Mouse (Mus musculus) monocyte, adult 2 months (primary cell): ENCODE results near the gene Umad1.

ENCODE experiments used
- DNase-seq, 2 experiments: peaks; one replicate each; pipeline ENCODE4 v3.0.0; 2022; ENCODE audit warnings: low spot score in 2 of 2, low read depth in 1 of 2

Umad1 gene

DNA sequence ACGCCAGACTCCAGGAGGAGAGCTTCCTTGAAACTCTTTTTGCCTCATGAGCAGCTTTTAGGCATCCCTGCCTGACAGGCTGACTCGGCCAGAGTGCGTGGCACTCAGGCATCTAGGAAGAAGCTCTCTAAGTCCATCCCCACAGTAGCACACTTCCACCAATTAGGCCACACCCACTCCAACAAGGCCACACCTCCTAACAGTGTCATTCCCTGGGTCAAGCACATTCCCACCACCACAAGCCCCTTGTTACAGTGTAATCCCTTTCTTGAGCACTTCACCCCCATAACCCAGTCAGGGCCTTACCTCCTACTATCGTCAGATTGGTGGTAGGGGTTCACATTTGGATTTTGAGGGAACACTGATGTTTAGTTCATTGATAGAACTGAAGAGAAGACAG lies 108.6 kb downstream of the Umad1 start:
- DNase-seq: no peak

DNA sequence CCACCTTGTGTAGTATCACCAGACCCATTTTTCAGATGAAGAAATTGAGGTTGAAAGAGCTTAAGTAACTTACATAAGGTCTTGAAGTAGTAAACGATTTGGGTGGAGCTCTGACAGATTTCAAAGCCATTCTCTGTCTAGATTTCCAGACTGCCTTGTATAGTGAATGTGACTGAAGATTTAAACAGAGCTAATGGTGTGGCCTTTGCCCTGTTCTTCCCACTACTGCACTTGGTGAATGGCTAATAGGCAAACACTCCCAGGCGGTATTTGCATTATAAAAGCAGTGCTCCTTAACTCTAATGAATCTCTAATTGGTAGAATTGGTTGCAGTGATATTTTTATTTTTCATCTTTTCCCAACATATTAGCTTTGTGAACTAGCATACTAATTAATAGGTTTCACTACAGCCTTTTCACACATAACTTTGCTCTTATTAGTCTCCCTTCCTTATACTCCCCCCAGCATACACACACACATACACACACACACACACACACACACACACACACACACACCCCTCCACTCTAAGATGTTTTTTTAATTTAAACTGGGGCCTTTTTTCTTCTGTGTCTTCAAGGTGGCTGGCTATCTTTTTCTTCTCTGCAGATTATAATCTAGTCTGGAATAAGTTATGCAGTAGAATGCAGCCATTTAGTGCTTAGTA lies 109.2 kb downstream of the Umad1 start:
- DNase-seq: no peak

DNA sequence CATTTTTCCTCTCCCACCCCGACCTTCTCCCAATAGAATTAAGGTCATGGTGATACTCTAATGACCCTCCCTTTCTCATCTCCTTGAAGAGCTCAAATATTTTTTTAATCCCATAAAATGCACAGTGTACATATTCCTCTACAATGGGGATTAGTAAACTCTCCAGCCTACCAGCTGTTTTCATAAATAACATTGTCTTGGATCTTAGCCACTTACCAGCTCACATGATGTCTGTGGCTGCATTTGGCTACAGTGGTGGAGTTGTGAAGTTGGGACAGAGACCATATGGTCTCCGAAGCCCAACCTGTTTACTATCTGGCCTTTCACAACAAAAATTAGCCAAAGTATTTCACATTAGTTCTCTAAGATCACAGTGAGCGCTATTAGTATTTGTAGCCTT lies 111.5 kb downstream of the Umad1 start:
- DNase-seq: no peak

DNA sequence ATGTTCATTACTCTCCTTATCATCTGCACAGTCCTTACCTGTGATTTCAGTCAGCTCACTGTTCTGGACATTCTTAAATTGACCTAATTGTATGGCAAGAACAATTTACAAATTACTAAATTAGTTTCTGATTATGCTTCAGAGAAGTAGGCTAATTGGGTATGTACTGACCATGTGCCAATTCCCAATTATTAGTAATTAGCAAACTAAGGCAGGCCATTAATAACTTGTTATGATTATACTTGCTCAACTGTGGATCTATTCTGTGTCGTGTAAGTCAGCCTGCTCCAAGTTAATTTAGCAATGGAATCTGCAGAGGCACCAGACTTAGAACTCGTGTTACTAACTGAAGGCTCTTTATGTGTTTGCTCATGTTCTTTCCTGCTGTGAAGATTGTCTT lies 114.0 kb downstream of the Umad1 start:
- no peak for DNase-seq

GRCm38 (mm10) chr6:8373851-8374250 lies 114.8 kb downstream of the Umad1 start:
- DNase-seq: no peak

DNA sequence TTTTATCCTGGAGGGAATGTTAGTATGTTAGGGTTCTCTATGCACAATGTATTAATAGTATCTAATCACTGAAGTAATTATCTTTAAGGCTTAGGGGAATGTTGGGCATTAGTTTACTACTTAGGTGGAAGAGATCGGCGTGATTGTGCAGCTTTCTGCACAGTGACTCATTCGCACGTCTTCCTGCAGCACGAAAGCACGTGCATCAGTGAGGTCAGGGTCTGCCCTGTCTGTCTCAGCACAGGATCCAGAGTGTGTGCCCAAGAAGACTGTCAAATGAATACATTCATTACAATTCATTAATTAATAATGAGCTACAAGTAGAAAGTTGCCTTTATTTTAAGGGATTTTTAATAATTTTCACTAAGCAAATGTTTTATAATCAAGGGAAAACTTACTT lies 115.2 kb downstream of the Umad1 start:
- DNase-seq: no peak

DNA sequence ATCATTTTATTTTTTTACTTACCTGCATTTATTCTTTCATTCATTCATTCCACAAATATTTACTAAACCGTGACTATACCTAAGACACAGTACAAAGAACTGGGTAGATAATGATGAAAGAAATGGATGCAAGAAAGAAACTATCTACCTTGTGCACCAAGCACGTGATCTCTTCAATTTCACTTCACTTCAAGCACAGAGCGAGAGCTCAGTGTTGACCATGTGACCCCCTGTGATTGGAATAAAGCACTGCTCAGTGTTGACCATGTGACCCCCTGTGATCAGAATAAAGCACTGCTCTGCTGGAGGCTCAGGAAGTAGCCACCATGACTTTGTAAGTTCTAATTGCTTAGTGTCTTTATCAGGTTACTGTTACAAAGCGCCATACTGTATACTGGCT lies 115.6 kb downstream of the Umad1 start:
- DNase-seq: no peak

DNA sequence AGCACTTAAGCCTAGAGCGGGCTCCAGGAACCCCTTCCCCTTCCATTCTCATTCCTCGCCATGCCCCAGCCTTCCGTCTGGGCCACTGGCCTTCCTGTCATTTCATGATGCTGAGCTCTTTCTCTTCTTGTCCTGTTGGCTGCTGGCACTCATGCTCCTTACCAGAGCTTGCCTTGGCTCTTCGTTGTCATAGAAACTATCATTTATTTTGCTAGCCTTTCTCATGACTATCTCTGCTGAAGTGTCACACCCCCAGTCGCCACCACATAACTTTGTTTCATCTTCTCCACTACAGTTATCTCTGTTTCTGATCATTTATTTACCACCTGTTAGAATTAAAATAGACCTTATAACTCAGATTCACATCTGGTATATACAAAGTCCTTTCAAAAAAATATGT lies 117.3 kb downstream of the Umad1 start:
- no peak for DNase-seq

GRCm38 (mm10) chr6:8377667-8378066 lies 118.6 kb downstream of the Umad1 start:
- DNase-seq: no peak

DNA sequence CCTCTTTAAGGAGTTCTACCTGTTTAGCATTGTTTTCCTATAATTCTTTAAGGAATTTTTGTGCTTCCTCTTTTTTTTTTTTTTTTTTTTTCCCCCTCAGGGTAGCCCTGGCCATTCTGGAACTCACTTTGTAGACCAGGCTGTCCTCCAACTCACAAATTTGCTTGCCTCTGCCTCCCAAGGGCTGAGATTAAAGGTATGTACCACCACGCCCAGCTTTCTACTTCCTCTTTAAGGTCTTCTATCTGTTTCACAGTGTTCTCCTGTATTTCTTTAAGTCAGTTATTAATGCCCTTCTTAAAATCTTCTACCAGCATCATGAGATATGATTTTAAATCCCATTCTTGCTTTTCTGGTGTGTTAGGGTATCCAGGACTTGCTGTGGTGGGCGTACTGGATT lies 130.2 kb downstream of the Umad1 start:
- no peak for DNase-seq

- DNase-seq: no peak
Measured at GRCm38 (mm10) chr6:8390296-8390695, 131.2 kb downstream of the Umad1 start.

- no peak for DNase-seq
Measured at GRCm38 (mm10) chr6:8390935-8391334, 131.8 kb downstream of the Umad1 start.

DNA sequence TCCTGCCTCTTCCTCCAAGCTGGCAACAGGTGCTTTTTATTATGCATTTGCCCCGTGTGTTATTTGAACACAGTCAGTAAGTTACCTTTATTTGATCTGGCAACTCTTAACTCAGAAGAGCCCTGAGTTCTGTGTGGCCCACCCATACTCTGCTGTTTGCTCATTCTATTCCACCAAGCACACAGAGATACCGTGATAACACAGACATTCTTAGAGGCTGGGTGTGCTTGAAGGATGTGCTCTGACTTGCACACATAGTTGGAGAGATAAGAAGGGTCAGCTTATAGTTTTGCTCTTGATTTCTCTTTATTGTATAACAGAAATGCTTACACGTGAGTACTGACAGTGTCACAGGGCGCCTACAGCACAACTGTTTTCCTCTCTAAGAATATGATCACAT lies 133.9 kb downstream of the Umad1 start:
- DNase-seq: no peak

GRCm38 (mm10) chr6:8394044-8394443 lies 135.0 kb downstream of the Umad1 start:
- no peak for DNase-seq

GRCm38 (mm10) chr6:8395061-8395460 lies 136.0 kb downstream of the Umad1 start:
- DNase-seq: no peak

- no peak for DNase-seq
Measured at GRCm38 (mm10) chr6:8397252-8397651, 138.2 kb downstream of the Umad1 start.

GRCm38 (mm10) chr6:8399710-8400109 lies 140.6 kb downstream of the Umad1 start:
- no peak for DNase-seq

- DNase-seq: no peak
Measured at GRCm38 (mm10) chr6:8403127-8403526, 144.0 kb downstream of the Umad1 start.

GRCm38 (mm10) chr6:8405844-8406243 lies 146.8 kb downstream of the Umad1 start:
- DNase-seq: no peak

GRCm38 (mm10) chr6:8408332-8408731 lies 149.2 kb downstream of the Umad1 start:
- DNase-seq: no peak

DNA sequence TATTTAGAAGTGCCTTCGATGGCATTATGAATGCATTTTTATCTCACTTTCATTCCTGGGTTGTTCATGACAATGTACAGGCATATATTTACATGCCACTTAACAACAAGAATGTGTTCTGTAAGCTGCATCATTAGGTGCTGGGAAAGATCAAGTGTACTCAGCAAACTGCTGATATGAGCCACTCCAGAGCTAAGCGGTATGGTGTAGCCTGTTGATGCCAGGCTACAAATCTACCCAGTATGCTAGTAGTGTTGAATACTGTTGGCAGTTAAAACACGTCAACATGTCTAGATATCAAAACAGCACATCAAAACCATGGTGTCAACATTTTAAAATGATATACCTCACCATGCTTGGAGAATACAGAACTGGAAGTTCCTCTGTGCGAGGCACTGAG lies 150.8 kb downstream of the Umad1 start:
- no peak for DNase-seq

- DNase-seq: no peak
Measured at GRCm38 (mm10) chr6:8412845-8413598, 153.9 kb downstream of the Umad1 start.

GRCm38 (mm10) chr6:8414020-8414419 lies 154.9 kb downstream of the Umad1 start:
- DNase-seq: no peak
